Mouse (Mus musculus): ENCODE results near the gene Vmn2r34. TPM values are rescaled to one million over a fixed set of nuclear protein-coding genes. Genes with fewer than 3 reads are reported as not detected.
"Not testable (repeated sequence)": the region's sequence is repeated elsewhere in the genome, so short reads cannot be mapped to it uniquely, and the experiment has no call there.

Gene Vmn2r34
- not detected in 2 replicates for polyA plus RNA-seq (2012; rRNA removed)

DNA sequence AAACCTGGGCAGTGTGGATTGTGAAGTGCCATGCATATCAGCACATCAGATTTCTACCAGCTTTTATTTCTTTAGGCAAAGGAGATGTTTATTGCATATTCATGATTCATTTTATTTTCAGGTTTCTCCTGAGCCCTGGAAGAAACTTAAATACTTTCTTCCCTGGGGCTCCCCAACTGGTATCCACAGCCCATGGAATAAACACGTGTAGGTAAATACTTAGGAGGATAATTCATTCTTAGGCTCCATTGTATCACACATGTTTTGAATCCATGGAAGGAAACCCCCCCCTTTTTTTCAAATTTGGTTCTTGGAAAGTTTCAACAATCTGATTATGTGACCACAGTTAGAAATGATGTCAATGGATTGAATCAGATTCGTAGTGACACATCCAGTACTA is at the start of gene Vmn2r34:
Vmn2r34 (minus strand) TSS at position 101 of the 400 bp plus-strand sequence.
- not testable (repeated sequence) for H3K27ac ChIP-seq (ENCODE audit: insufficient read depth, low read length); H3K4me1 ChIP-seq (ENCODE audit: control insufficient read depth, insufficient read depth, low read length); DNase-seq; H3K4me3 ChIP-seq (replicated peaks; ENCODE audit: insufficient read depth, low read depth, low read length); H3K27me3 ChIP-seq (ENCODE audit: control insufficient read depth, insufficient read depth, low read length)
- 54% methylated on average over 2 of the region's 2 CpGs for WGBS

DNA sequence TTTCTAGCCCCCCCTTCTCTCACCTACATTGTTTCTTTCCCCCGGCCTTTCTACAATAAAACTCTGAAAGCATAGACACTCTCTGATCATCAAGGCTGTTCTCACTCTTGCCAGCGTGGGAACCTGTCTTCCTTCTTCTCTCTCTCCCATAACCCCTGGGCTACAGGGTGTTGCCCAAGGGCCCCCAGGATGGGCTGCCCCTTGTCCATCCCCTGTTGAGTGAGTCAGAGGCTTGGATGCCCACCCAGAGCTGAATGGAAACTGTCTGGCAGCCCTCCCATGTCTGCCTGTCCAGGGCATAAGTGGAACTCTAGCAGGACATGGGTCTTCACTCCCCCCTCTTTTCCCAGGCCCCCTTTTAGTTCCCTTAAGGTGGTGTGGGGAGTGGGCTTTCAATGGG is 15.3 kb downstream of the Vmn2r34 start:
- not testable (repeated sequence) for H3K27ac ChIP-seq (ENCODE audit: insufficient read depth, low read length); DNase-seq; H3K27me3 ChIP-seq (ENCODE audit: control insufficient read depth, insufficient read depth, low read length); H3K4me1 ChIP-seq (ENCODE audit: control insufficient read depth, insufficient read depth, low read length); H3K4me3 ChIP-seq (replicated peaks; ENCODE audit: insufficient read depth, low read depth, low read length)
- 66% methylated on average over 2 of the region's 2 CpGs for WGBS

Other genes starting within 250 kb of the Vmn2r34 start
- not detected in 2 replicates for gene Vmn2r32, start 209.5 kb downstream of the Vmn2r34 start, polyA plus RNA-seq (2012; rRNA removed)
- not detected in 2 replicates for gene Vmn2r33, start 122.7 kb downstream of the Vmn2r34 start, polyA plus RNA-seq (2012; rRNA removed)
- gene Vmn2r35, start 130.4 kb upstream of the Vmn2r34 start, polyA plus RNA-seq (2012; rRNA removed) = not detected in 2 replicates
- not detected in 2 replicates for gene Vmn2r36, start 213.0 kb upstream of the Vmn2r34 start, polyA plus RNA-seq (2012; rRNA removed)

All from cerebellum, adult 2 months (tissue).